Comparison of ENCODE assay signal across 16 mouse cellular contexts in genomic region chr5:139363858-139364257, GRCm38 (mm10). TPM values are rescaled to one million over a fixed set of nuclear protein-coding genes. Genes with fewer than 3 reads are reported as not detected.
DNase-seq lines count a peak whose midpoint lies in the region; ATAC-seq and TF ChIP-seq lines count a peak whose summit lies in the region.
"Had no signal": no experiment of that assay in that cellular context is flagged by ENCODE, and none has a peak within 500 bp of the region (broad histone marks: within the 10 kb centered on the region; RNA-seq: fewer than 3 reads in every experiment).

No protein-coding gene starts in this region.

- no peak overlapping the region for H3K9ac ChIP-seq in heart, embryonic 15.5 days
- H3K9ac ChIP-seq in liver, embryonic 15.5 days: no peak overlapping the region
- H3K9ac ChIP-seq in liver, embryonic 12.5 days: no peak overlapping the region
- H3K9ac ChIP-seq: lung, embryonic 14.5 days; midbrain, embryonic 12.5 days had no signal

- 0 out of 2 replicates have a peak, but pooled peaks have one; percentile 1 for ATAC-seq in heart, embryonic 15.5 days (replicated peaks; ENCODE audit: insufficient number of reproducible peaks, insufficient read depth, low FRiP score, low read depth)
- no peak for ATAC-seq in liver, embryonic 15.5 days (ENCODE audit: insufficient read depth)
- ATAC-seq in liver, embryonic 12.5 days: no peak

- 4% methylated on average over 7 of the region's 7 CpGs for WGBS in cerebellum, adult 2 months
- 66% methylated on average over 7 of the region's 7 CpGs for WGBS in heart, embryonic 15.5 days
- WGBS in liver, embryonic 15.5 days (ENCODE audit: insufficient replicate concordance): 55% methylated on average over 7 of the region's 7 CpGs
- 55% methylated on average over 7 of the region's 7 CpGs for WGBS in liver, embryonic 12.5 days (ENCODE audit: insufficient replicate concordance)

- TF ChIP-seq POLR2A in cerebellum, adult 2 months (IDR thresholded peaks at IDR 0.05; ENCODE audit: borderline replicate concordance, insufficient read depth, low read length): no peak

- no peaks in the 10 kb centered on the region for H3K36me3 ChIP-seq in heart, embryonic 15.5 days
- H3K36me3 ChIP-seq in liver, embryonic 15.5 days (replicated peaks): no peaks in the 10 kb centered on the region
- H3K36me3 ChIP-seq in liver, embryonic 12.5 days: peaks cover 20% of the 10 kb centered on the region; the same call in 1 of the 2 replicates

- peak in 1 of 2 experiments; percentile 49 for DNase-seq in cerebellum, adult 2 months
- no peak for DNase-seq in cerebellum, adult 11 months
- DNase-seq in heart, postnatal 4 days: no peak
- DNase-seq in right cerebral cortex, postnatal 10 days (ENCODE audit: low spot score in 2 of 2): peak; percentile 70 to 71
- DNase-seq in right cerebral cortex, postnatal 36 days (ENCODE audit: low spot score in 2 of 2): no peak

- H3K4me2 ChIP-seq in heart, embryonic 15.5 days: no peak overlapping the region
- 0 out of 2 replicates have a peak overlapping the region, but pooled peaks have one; percentile 43 for H3K4me2 ChIP-seq in liver, embryonic 15.5 days
- no peak overlapping the region for H3K4me2 ChIP-seq in liver, embryonic 12.5 days
- H3K4me2 ChIP-seq: midbrain, embryonic 12.5 days had no signal

- no peaks in the 10 kb centered on the region for H3K27me3 ChIP-seq in cerebellum, adult 2 months (ENCODE audit: control insufficient read depth, insufficient read depth, low read length)
- no peaks in the 10 kb centered on the region for H3K27me3 ChIP-seq in heart, embryonic 15.5 days
- H3K27me3 ChIP-seq in liver, embryonic 15.5 days: no peaks in the 10 kb centered on the region
- H3K27me3 ChIP-seq in liver, embryonic 12.5 days (replicated peaks): no peaks in the 10 kb centered on the region
- H3K27me3 ChIP-seq: midbrain, embryonic 12.5 days had no signal

- peaks cover 19% of the 10 kb centered on the region for H3K4me1 ChIP-seq in cerebellum, adult 2 months (ENCODE audit: control insufficient read depth, insufficient read depth, low read length)
- peaks cover 14% of the 10 kb centered on the region for H3K4me1 ChIP-seq in heart, embryonic 15.5 days (replicated peaks)
- peaks cover 51% of the 10 kb centered on the region for H3K4me1 ChIP-seq in liver, embryonic 15.5 days (replicated peaks)
- H3K4me1 ChIP-seq in liver, embryonic 12.5 days: peaks cover 51% of the 10 kb centered on the region

- no peak overlapping the region for H3K27ac ChIP-seq in cerebellum, adult 2 months (ENCODE audit: insufficient read depth, low read length)
- no peak overlapping the region for H3K27ac ChIP-seq in heart, embryonic 15.5 days
- H3K27ac ChIP-seq in liver, embryonic 15.5 days (replicated peaks): no peak overlapping the region
- no peak overlapping the region for H3K27ac ChIP-seq in liver, embryonic 12.5 days
- H3K27ac ChIP-seq: midbrain, embryonic 12.5 days had no signal

- no peak for TF ChIP-seq CTCF in cerebellum, adult 2 months (IDR thresholded peaks at IDR 0.05; ENCODE audit: borderline replicate concordance, insufficient read depth, low read depth, low read length)

- H3K4me3 ChIP-seq in cerebellum, adult 2 months (replicated peaks; ENCODE audit: insufficient read depth, low read depth, low read length): peak overlapping the region; percentile 31
- H3K4me3 ChIP-seq in heart, embryonic 15.5 days: no peak overlapping the region
- H3K4me3 ChIP-seq in liver, embryonic 15.5 days (replicated peaks): no peak overlapping the region
- H3K4me3 ChIP-seq in liver, embryonic 12.5 days: no peak overlapping the region
- H3K4me3 ChIP-seq: hindbrain, embryonic 10.5 days; midbrain, embryonic 12.5 days had no signal

- H3K9me3 ChIP-seq in heart, embryonic 15.5 days (replicated peaks): no peaks in the 10 kb centered on the region
- H3K9me3 ChIP-seq in liver, embryonic 15.5 days (replicated peaks): no peaks in the 10 kb centered on the region
- H3K9me3 ChIP-seq in liver, embryonic 12.5 days (replicated peaks): no peaks in the 10 kb centered on the region
- H3K9me3 ChIP-seq: hindbrain, embryonic 10.5 days; limb, embryonic 10.5 days; midbrain, embryonic 12.5 days had no signal

RNA-seq across cellular contexts. Expression of gene Cyp2w1, which starts 11.4 kb away (rescaled TPM):
- polyA plus RNA-seq in cerebellum, adult 2 months (2012; rRNA removed): not detected in 2 replicates
- polyA plus RNA-seq in heart, embryonic 15.5 days (2015; fragmentation: Nextera tagmentation; extraction: Ambion mirVana): 0.47 TPM in 1 of 2 replicates, not detected in the other
- not detected for total RNA-seq in heart, postnatal 4 days (2021)
- not detected in 2 replicates for polyA plus RNA-seq in liver, embryonic 15.5 days (2015; fragmentation: Nextera tagmentation; extraction: Ambion mirVana)
- polyA plus RNA-seq in liver, embryonic 12.5 days (2016; fragmentation: Nextera tagmentation; extraction: Ambion mirVana): not detected in 2 replicates
- total RNA-seq: adrenal gland, postnatal 4 days; layer of hippocampus, postnatal 25 days had no signal
- polyA plus RNA-seq: forebrain, embryonic 14.5 days; hindbrain, embryonic 10.5 days; limb, embryonic 10.5 days; lung, embryonic 14.5 days; testis, adult 2 months had no signal

RNA-seq across cellular contexts. Expression of gene Cox19, which starts 12.6 kb away (rescaled TPM):
- polyA plus RNA-seq in cerebellum, adult 2 months (2012; rRNA removed): 87.4 and 91.1 TPM in 2 replicates
- polyA plus RNA-seq in heart, embryonic 15.5 days (2015; fragmentation: Nextera tagmentation; extraction: Ambion mirVana): 69.7 and 77.3 TPM in 2 replicates
- 10 to 100 TPM; 76.9 to 79.3 TPM for total RNA-seq in heart, postnatal 4 days (2021)
- 44.3 and 49.3 TPM in 2 replicates for polyA plus RNA-seq in liver, embryonic 15.5 days (2015; fragmentation: Nextera tagmentation; extraction: Ambion mirVana)
- 72.3 and 73.8 TPM in 2 replicates for polyA plus RNA-seq in liver, embryonic 12.5 days (2016; fragmentation: Nextera tagmentation; extraction: Ambion mirVana)

RNA-seq across cellular contexts. Expression of gene Gpr146, which starts 13.6 kb away (rescaled TPM):
- 16.4 and 17.3 TPM in 2 replicates for polyA plus RNA-seq in cerebellum, adult 2 months (2012; rRNA removed)
- 14.0 and 14.7 TPM in 2 replicates for polyA plus RNA-seq in heart, embryonic 15.5 days (2015; fragmentation: Nextera tagmentation; extraction: Ambion mirVana)
- 10 to 100 TPM; 23.3 to 28.2 TPM for total RNA-seq in heart, postnatal 4 days (2021)
- 25.0 and 26.4 TPM in 2 replicates for polyA plus RNA-seq in liver, embryonic 15.5 days (2015; fragmentation: Nextera tagmentation; extraction: Ambion mirVana)
- polyA plus RNA-seq in liver, embryonic 12.5 days (2016; fragmentation: Nextera tagmentation; extraction: Ambion mirVana): 18.3 and 19.3 TPM in 2 replicates

RNA-seq across cellular contexts. Expression of gene Adap1, which starts 38.4 kb away (rescaled TPM):
- 156 and 163 TPM in 2 replicates for polyA plus RNA-seq in cerebellum, adult 2 months (2012; rRNA removed)
- 1.9 and 3.1 TPM in 2 replicates for polyA plus RNA-seq in heart, embryonic 15.5 days (2015; fragmentation: Nextera tagmentation; extraction: Ambion mirVana)
- total RNA-seq in heart, postnatal 4 days (2021): 1 to 10 TPM; 1.8 to 2.4 TPM
- 4.3 and 5.2 TPM in 2 replicates for polyA plus RNA-seq in liver, embryonic 15.5 days (2015; fragmentation: Nextera tagmentation; extraction: Ambion mirVana)
- 6.7 and 7.3 TPM in 2 replicates for polyA plus RNA-seq in liver, embryonic 12.5 days (2016; fragmentation: Nextera tagmentation; extraction: Ambion mirVana)

RNA-seq across cellular contexts. Expression of gene C130050O18Rik, which starts 41.2 kb away (rescaled TPM):
- 0.21 and 0.25 TPM in 2 replicates for polyA plus RNA-seq in cerebellum, adult 2 months (2012; rRNA removed)
- polyA plus RNA-seq in heart, embryonic 15.5 days (2015; fragmentation: Nextera tagmentation; extraction: Ambion mirVana): 0.63 and 0.76 TPM in 2 replicates
- under 1 TPM; 0.47 to 0.74 TPM for total RNA-seq in heart, postnatal 4 days (2021)
- polyA plus RNA-seq in liver, embryonic 15.5 days (2015; fragmentation: Nextera tagmentation; extraction: Ambion mirVana): 1.9 and 2.4 TPM in 2 replicates
- polyA plus RNA-seq in liver, embryonic 12.5 days (2016; fragmentation: Nextera tagmentation; extraction: Ambion mirVana): 0.72 and 0.75 TPM in 2 replicates

Comparison
In these comparisons a context has a peak if more than half of its experiments do, and no peak if none do; other contexts are left out.
1. DNase-seq: peak in right cerebral cortex, postnatal 10 days (2 of 2); none in cerebellum, adult 11 months (single experiment), heart, postnatal 4 days (single experiment) and right cerebral cortex, postnatal 36 days (0 of 2).